Mouse (Mus musculus) adrenal gland, adult 8-10 months (tissue): ENCODE data around the gene Rasa3. TPM values are rescaled to one million over a fixed set of nuclear protein-coding genes. Genes with fewer than 3 reads are reported as not detected.

ENCODE experiments used
- DNase-seq: peaks from one replicate; pipeline ENCODE4 v3.0.0; 2022
- total RNA-seq, 4 experiments: library from RNA; stranded (reverse); gene quantifications; 2 replicates each; pipeline ENCODE4 v1.2.4; 2022

The Rasa3 gene
- total RNA-seq, 4 experiments from 2014 or later: 27.8 to 46.6 (median 33.1) TPM

DNA sequence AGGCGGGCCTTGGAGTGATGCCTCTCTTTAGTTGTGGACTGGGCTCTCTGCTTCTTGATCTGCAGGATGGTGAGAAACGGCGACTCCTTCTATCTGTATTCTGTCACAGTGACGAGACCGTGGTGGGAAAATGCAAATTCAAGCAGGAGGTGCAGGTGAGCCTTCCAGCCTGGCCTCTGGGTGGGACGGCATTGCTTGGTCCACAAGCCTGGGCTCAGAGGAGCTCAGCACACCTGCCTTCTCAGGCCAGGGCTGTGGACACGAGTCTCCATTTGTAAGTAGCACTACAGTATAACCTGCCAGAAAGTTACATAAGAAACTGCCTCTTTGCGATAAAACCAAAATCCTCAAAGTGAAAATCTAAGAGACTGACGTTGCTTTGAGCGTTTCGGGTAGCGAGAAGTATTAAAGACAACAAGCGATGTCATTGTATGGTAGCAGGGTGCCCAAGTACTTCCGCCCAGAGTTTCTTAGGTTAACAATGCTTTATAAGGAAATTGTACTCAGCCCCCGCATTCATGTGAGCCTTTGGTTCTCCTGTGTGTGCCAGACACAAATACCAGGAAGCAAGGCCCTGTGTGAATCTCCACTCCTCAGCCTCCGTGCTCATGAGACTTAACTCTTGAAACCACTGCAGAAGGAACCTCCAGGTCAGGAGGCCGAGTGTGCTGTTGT is 60.4 kb downstream of the Rasa3 start:
- no peak for DNase-seq

DNA sequence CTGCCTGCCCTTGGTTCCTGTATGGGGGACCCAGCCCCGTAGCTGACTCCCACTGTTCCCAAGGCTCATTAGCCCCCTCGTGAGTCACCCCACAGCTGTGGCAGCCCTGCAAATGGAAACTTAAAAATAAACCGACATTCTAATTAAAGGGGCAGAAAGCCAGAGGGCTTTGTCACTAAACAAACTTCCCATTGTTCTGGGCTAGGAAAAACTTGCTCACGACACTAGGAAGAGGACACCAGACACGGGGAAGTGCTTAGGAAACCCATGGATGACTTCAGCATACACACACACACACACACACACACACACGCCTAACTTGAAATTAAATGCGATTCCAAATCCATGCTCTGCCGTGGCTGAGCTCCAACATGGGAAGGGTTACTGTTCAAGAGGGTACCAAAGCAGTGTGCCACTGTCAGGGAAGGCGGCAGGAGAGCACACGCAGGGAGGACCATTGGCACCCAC is 62.4 kb downstream of the Rasa3 start:
- no peak for DNase-seq

DNA sequence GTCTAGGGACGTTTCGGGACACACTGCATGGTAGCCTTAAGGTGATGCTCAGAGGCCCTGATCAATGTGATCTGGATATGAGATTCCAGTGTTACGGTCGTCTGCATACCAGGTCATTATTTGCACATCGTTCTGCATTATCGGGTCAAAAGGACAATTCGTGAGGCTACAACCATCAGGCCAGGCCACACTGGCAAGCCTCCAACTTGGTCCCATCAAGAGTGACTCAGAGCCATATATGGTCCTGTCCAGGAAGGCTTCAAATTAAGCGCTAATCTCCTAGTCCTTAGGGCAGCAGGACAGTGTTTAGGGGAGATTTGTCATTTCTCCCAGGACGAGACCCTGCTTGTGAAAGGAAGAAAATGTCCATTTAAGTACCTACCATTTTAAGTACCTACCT is 63.3 kb downstream of the Rasa3 start:
- no peak for DNase-seq

DNA sequence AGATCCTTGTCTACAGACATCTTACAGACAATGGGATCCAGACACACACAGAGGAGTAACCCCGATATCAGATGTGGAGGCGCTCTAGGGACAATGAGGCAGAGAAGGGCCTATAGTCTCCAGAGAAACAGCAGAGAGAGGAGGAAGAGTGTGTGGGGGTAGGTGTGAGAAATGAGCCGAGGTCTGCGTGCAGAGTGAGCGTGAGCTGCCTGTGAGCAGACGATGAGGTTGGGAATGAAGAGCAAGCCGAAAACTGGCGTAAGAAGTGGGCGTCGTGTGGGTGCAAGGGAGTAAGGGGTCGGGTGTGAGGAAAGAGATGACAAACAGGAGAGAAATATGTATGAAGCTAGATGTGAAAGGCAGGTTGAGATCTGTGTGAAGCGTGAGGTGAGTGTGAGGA is 65.7 kb downstream of the Rasa3 start:
- DNase-seq: no peak

DNA sequence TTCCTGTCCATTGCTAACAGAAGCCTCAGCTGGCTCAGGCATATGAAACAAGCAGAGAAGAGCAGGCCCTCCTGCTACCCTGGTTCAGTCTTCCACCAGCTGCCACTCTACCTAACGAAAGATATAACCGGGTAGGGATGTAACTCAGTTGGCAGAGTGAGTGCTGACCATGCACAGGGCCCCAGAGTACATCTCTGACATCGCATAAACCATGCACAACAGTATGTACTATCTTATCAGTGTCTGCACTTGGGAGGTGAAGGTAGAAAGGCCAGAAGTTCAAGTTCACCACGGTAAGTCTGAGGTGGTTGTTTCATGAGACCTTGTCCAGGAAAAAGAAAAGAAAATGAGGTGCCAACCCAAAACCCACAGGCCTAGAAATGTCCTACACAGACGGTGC is 67.4 kb downstream of the Rasa3 start:
- DNase-seq: no peak

GRCm38 (mm10) chr8:13608946-13609345 is 68.5 kb downstream of the Rasa3 start:
- no peak for DNase-seq

GRCm38 (mm10) chr8:13605920-13606480 is 71.4 kb downstream of the Rasa3 start:
- no peak for DNase-seq

- no peak for DNase-seq
These were observed 74.8 kb downstream of the Rasa3 start for GRCm38 (mm10) chr8:13602621-13603020.

DNA sequence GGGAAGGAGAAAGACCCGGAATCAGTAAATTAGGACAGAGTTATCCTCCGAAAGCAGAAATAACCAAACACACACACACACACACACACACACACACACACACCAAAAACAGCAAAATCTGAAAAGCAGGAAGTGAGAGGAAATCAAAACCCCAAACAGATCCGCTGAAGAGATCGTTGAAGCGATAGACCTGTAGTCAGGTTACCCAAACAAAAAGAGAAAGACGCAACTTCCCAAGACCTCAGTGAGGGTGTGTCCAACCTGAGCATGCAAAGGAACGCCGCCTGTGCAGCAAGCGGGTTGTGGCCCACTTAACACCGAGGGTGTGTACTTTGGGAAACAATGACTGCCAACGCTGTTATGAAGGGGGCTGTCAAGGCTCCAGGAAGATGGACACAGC is 76.2 kb downstream of the Rasa3 start:
- DNase-seq: no peak

- no peak for DNase-seq
These were observed 76.7 kb downstream of the Rasa3 start for GRCm38 (mm10) chr8:13600716-13601115.

- peak; percentile 19 for DNase-seq
These were observed 77.2 kb downstream of the Rasa3 start for GRCm38 (mm10) chr8:13600204-13600603.

DNA sequence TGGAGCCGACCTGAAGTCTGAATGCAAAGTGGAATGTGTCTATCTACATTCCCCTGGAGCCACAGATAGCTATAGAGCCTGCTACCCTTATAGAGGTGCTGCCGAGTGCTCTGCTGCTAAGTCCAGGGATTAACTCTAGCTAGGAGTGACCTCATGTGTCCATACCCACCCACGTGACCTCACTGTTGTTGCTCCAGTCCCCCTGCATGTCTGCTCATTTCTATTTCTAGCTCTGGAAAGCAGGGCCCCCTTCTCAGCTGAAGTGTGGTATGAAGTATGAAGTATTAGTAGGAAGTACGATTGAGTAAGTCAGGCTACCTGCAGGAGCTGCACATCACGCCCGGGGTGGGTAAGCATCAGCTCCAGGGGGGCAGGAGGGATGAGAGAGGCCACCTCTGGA is 79.6 kb downstream of the Rasa3 start:
- DNase-seq: no peak

DNA sequence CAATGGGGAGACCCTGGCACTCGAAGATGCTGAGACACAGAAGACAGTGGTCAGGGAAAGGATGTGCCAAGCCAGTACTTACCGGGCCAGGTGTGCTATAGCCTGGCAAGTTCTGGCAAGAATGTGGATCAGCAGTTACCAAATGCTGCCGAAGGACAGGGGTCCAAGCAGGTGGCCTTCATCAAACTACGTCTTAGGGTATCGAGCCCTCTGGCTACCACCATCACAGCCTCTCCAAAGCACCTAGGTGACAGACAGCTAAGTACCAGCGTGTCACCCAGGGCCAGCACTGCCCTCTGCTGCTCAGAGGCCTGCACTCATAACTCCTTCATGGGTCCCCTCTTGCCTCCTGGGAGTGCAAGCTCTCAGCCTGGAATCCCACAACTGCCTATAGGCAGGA is 81.5 kb downstream of the Rasa3 start:
- DNase-seq: no peak

DNA sequence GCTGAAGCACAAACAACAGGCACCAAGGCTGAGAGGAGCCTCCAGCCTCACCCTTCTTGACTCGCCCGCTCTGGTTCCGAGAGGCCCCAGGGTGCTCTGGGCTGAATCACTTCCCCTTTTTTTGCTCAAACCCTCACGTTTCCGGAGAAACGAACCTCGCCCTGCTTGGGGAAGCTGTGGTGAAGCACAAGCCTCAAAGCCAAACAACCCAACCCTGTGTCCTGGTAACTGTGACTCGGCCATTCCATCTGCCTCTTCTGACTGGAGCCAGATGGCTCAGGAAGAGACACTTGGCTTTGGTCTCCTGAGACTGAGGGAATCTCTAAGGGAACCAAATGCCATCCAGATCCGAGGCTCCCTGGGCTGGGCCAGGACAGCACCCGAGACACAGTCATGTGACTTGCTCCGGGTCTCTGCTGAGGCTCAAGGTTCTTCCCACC is 82.5 kb downstream of the Rasa3 start:
- DNase-seq: peak; percentile 16

GRCm38 (mm10) chr8:13593340-13593739 is 84.1 kb downstream of the Rasa3 start:
- DNase-seq: no peak

DNA sequence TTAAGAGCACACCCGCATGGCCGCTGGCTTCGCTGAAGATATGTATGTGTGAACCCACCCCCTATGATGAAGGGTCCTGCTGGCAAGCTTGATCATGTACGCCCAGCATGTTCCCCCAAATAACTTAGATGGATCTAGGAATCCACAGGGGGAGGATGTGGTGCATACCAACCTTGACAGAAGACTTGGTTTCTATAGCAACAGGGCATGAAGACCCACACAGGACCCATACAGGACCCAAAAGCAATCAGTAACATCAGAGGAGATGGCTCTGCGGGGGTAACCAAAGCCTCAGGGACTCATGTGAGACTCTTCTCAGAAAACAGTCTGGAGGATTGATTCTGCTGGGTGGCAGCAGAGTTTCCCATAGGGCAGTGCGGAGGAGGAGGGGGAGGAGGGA is 86.2 kb downstream of the Rasa3 start:
- no peak for DNase-seq

DNA sequence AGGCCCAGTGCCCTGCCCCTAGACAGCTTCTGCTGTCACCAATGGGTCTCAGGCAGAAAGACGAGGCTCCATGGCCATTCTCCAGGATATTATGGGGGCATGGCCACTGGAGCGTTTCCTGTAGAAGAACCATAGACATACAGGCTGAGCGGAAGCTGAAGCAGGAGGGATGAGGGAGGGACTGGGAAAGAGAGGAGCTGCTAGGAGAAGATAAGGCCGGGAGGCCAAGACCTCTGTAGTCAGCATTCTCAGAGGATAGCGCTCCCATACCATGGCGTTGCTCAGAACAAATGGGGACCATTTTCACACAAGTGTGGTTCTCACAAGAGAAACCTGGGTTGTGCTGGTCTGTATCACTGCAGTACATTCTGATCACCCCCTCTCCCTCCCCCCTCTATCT is 88.3 kb downstream of the Rasa3 start:
- DNase-seq: no peak

GRCm38 (mm10) chr8:13584652-13585051 is 92.8 kb downstream of the Rasa3 start:
- DNase-seq: no peak

GRCm38 (mm10) chr8:13577869-13578268 is 99.5 kb downstream of the Rasa3 start:
- no peak for DNase-seq

DNA sequence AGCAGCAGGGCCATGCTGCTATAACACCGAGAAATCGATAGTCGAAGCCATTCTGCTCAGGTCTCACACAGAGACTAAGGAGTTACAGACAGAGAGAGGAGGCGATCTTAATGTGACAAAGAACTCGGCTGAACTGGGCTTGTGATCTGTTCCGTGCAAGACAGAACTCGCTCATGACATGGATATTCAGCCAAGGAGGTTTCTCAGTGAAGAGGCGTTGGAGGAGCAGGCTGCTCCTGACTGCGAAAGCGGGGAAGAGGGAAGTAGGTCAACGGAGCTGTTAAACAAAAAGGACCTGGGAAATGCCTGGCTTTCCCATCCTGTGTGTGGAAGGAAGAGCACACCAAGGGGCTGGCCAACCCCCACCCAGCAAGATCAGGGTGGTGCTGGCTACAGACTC is 105.4 kb downstream of the Rasa3 start:
- DNase-seq: no peak

- DNase-seq: no peak
These were observed 115.3 kb downstream of the Rasa3 start, which contains the start of gene 1700029H14Rik for GRCm38 (mm10) chr8:13562118-13562517. Gene 1700029H14Rik (minus strand): TSS chr8:13562461.

DNA sequence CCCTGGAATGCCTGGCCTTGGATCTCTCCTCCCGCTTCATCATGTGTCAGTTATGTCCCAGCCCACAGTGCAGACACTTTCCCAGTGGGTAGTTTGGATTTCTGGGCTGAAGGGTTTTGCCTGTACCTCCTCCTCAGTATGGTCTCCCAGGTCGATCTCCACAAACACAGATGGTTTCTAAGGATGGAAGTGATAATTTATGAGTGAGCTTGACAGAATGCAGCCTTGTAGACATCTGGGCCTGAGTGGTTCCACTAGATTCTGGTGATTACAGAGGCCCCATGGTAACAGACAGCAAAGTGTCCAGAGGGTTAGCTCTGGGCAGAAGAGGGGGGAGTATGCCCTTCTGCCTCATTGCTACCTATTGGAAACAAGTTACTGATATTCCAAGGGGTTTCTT is 119.9 kb downstream of the Rasa3 start:
- DNase-seq: no peak

GRCm38 (mm10) chr8:13551574-13551830 is 125.9 kb downstream of the Rasa3 start:
- no peak for DNase-seq

DNA sequence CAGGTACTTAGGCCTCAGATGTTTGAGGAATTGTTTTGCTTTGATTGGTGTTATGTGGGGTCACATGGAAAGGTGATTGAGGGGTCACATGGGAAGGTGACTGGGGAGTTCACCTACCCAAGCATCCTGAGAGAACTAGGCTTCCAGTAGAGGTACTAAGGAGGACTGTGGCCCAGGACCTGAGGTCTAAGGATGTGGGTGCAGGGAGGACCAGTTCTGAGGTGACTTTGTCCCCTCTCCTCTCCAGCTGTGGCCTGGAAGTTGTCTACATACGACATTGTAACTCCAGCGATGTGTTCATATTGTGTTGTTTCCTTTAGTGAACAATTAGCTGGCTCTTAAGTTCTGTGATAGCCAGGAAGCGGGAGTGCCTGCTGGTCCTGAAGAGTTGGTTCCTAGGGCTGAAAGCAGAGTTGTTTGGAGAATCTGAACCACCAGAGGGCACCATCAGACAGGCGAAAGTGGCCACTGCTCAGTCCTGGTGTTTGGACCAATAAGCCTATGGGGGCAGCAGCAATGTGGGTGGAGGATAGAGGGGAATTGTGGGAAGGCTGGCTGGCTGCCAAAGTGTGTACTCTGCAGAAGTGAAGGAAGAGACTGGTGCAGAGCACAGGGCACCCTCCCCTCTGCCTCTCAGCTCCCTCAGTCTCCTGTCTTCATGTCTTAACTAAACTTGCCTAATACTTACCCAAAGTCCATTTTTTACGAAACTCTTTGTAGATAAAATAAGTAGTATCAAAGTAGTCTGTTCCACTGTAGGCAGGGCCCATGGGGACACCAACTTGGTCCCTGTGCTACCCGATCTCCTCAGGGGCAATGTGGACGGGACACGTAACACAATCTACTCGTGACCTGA is 126.5 kb downstream of the Rasa3 start:
- DNase-seq: peak; percentile 88
